Mouse (Mus musculus) liver, adult (tissue): ENCODE measurements around the gene Ptprm.

ENCODE experiments used
- GATA4 ChIP-seq: IDR thresholded peaks from 2 replicates; pipeline ENCODE4 v1.6.1; 2014; ENCODE audit warnings: mild to moderate bottlenecking, low read length; ENCODE audit not compliant: insufficient replicate concordance

The Ptprm gene

DNA sequence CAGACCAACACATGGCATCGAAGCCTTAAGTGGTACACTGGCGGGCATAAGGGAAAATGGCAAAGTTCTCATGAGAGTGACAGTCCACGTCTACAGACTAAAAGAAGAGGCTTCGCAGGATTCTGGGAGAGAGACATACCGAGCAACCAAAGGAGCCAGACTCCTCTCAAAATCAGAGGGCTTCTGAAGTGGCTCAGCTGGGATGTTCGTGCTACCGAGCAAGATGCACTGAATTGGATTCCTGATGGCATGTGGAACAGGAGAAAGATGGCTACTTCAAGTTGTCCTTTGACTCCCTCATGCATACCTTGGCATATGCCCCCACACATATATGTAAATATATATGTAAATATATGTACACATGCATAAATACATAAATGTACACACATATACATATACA lies 115.4 kb downstream of the Ptprm start:
- no peak for TF ChIP-seq GATA4

DNA sequence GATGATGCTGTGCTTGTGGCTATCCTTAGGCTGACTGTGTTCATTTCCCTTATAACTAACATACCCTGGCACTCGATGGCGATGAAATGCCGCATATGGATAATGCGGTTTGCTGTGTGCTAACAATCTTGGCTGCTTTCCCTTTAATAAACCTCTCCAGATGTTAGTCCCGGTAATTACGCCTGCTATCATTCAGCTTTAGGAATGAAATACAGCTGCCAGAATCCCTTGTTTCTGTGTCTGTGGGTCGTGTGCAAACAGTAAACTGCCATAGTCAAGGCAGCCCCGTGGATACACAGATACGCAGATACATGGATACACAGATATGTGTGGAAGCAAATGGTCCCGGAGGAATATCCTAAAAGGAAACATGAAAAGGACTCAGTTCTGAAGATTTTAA lies 116.8 kb downstream of the Ptprm start:
- TF ChIP-seq GATA4 = no peak

DNA sequence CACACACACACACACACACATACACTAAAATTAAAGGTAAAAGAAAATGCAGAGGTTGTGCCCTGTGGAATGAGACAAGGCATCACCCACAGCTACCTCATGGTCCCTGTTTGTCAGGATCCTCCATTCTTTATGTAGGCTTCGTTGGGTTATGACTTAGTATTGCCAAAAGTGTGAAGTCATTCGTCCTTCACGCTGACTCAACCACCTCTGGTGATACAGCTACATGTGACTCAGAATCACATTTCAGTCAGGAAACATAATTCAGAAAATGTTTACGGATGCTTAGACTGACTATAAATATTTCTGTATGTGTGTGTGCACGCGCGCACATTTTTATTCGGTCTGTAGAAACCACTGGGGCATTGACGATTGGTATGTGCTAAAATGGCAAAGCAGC lies 121.2 kb downstream of the Ptprm start:
- no peak for TF ChIP-seq GATA4

DNA sequence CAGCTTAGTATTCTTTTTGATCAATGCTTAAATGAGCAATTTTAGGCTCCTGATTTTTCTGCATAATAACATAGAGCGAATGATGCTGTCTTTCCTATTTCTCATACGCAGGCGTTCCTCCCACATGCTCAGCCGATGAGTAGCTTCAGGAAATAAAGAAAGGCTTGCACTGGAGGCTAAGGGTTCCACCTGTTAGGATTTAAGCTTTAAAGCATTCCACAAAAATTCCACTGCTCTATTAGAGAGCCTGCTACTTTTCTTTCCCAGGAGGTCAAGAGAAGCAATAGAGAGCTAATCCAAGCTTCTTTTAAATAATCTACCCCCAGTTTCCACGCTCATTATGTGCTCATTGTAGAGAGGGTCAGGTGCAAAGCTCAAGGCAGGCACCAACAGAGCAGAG lies 127.3 kb downstream of the Ptprm start:
- TF ChIP-seq GATA4 = no peak

DNA sequence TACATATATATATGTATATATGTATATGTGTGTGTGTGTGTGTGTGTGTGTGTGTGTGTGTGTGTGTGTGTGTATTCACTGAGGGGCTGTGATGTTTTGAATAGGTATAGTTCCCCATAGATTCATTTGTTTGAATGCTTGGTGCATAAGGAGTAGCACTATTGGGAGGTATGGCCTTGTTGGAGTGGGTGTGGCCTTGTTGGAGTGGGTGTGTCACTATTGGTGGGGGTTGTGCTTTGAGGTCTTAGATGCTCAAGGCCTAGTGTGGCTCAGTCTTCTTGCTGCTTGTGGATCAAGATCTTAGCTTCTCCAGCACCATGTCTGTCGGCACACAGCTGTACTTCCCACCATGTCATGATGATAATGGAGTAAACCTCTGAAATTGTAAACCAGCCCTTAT lies 138.9 kb downstream of the Ptprm start:
- no peak for TF ChIP-seq GATA4

DNA sequence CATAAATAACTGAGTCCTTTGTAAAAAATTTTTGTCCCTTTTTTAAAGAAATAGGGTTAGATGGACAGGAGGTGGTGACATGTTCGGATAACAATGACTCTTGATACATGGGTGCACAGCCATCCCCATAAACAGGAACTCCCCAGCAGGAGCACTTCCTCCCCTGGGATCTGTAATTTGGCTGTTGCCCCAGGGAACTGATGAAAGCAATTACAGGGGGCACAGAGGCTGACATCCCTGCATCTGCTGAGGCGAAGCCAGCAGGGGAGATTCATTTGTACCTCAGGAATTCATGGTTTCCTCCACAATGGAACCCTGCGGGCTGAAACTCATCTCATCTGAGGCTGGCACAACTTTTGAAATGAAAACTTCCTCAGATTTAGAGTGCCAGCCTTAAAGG lies 140.5 kb downstream of the Ptprm start:
- TF ChIP-seq GATA4 = no peak

DNA sequence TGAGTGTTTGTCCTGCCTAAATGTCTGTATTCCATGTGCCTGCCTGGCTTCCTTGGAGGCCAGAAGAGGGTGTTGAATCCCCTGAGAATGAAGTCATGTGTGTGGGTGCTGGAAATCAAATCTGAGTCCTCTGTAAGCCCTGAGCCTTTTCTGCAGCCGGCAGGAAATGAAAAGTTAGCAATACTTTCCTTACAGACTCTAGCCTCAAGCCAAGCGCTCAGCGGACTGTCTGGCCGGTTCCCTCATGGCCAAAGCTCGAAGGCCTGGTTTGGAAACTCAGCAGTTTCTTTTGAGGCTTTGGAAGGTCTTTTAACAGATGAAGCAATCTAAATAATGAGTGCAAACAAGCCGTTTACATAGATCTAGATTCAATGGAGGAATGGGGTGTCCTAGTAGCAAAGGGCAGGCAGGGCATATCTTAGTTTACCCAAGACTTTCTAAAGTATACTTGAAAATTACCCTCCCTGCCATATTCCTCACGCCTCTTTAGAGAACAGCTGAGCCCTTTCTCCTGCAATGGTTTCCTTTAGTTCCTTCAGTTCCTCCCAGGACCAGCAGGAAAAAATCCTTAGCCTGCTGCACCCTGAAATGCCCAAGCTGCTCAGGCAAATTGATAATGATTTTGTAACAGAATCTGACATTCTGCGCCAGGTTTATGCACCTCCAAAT lies 144.4 kb downstream of the Ptprm start:
- TF ChIP-seq GATA4 = no peak

DNA sequence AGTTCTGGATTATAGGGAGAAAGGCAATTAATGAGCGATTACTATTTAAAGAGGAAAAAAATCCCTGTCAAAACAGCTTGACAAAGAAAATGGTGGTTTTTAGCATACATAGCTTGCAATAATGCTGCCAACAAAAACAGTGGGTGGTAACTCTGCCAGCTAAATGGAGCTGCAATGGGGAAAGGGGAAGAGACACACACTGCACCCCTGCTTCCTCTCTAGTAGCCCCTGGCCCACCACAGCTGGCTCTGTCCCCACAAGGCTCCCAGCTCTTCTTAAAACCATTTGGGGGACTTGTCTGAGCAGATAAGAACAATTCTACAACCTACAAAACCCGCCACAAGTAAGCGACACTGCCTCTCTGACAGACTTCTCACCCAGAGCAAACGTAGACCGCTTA lies 145.7 kb downstream of the Ptprm start:
- no peak for TF ChIP-seq GATA4

DNA sequence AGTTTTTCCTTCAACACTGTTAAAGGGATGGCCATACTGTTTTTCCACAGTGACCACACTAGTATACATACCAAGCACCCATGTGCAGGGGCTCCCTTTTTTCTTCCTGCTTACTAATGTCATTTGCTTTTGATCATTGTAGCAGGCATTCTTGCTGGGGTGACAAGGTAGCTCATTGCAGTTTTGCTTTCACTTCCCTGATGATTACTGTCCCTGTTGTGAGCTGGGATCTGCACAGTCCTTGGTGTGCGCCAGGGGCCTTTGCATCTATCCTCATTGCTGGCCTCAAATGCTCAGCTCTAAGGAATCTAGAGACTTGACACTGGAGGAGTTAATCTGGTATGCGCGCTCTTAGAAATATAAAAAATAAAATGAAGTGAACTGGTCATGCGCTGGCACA lies 147.3 kb downstream of the Ptprm start:
- TF ChIP-seq GATA4 = no peak

DNA sequence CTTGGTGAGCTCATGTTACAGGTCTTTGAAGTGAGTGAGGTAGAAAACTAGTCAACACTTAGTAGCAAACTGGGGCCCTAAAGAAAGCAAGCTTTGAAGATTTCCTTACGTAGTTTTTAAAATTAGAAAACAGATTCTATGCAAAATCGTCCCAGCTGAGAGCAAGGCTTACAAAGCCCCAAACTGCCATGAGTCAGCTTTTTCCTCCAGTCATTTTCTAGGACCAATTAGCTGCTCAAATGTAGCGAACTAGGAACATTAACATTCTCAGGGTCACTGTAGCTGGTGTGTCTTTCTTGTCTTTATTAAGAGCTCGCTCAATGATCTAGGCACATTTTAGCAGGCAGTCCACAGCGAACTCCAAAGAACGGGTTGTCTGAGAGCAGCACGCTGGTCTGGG lies 153.1 kb downstream of the Ptprm start:
- TF ChIP-seq GATA4 = no peak

DNA sequence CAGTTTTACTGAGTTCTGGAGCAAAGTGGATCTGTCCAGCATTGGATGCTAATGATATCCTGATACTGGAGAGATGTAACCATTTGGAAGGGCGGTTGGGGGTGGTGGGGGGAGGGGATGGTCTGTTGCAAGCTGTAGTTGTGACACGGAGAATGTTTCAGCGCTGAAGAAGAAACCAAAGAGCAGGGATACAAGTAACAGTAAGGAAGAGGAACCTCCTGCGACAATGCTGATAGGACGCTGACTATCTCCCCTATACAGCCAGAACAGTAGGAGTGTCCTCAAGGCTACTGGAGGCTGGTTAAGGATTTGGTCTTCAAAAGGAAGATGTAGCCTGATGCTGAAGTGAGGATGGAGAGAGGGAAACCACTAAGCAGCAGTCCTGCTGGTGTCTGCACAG lies 160.5 kb downstream of the Ptprm start:
- no peak for TF ChIP-seq GATA4

DNA sequence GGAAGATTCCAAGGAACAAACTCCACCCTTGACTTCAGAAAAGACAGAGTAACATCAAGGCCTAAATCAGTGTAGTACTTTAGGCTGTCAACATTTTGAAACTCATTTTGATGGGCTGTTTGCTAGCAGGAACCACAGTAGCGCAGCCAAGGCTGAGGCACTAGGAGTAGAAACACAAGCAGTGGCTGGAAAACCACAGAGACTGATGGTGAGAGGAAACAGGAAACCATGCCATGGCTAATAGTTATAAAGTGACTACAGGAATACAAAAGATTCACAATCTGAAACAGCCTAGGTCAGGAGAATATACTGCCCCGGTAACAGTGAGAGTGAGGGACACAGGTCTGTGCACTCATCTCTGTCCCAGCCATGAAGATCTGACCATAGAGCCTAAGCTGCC lies 165.7 kb downstream of the Ptprm start:
- TF ChIP-seq GATA4 = no peak

DNA sequence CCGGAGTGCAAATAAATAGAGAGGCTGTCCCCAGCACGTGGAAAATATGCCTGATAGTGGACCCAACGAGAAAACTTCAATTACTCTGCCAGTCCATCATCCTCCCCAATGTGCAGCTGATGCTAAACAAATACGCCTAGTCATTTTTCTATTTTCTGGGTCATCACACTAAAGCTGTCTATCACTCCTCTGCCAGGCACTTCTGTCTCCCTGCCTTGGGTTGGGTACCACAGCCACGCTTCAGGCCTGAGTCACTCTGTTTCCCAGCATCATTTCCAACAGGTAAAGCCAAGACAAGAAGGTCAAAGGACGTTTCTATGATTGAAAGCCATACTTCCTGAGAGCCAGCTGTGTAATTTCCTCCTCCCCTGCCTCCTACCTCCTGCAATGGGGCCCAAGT lies 167.4 kb downstream of the Ptprm start:
- no peak for TF ChIP-seq GATA4

DNA sequence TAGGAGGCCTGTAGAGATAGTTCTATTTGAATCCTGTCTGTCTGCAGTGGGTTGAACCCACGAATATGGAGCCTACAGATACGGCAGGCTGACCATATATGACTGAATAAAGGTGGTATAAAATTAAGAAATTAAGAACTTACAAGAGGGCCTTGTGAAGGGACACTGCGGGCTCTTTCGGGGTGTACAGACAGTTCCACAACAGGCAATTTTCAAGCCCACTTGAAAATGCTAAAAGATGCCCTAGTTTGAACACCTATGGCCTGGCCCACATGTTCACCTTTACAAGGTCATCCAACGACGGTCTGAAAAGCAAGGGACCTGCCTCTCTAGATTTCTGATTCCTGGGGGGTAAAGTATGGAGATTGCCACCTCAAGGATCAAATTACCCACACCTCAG lies 168.3 kb downstream of the Ptprm start:
- no peak for TF ChIP-seq GATA4

DNA sequence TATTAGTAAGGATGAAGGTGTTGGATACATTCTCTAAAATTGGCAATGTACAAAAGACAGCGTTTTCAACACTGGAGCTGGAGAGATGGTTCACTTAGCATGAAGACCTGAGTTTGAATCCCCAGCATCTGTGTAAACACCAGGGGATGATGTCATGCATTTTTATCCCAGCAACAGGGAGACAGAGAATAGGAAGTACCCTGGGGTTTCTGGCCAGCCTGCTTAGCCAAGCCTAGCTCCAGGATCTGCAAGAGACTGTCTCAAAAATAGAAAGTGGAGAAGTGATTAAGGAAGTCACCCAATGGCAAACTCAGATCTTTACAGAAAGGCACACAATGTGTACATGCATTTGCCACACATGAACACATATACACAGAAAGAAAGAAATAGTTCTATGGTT lies 174.8 kb downstream of the Ptprm start:
- no peak for TF ChIP-seq GATA4

DNA sequence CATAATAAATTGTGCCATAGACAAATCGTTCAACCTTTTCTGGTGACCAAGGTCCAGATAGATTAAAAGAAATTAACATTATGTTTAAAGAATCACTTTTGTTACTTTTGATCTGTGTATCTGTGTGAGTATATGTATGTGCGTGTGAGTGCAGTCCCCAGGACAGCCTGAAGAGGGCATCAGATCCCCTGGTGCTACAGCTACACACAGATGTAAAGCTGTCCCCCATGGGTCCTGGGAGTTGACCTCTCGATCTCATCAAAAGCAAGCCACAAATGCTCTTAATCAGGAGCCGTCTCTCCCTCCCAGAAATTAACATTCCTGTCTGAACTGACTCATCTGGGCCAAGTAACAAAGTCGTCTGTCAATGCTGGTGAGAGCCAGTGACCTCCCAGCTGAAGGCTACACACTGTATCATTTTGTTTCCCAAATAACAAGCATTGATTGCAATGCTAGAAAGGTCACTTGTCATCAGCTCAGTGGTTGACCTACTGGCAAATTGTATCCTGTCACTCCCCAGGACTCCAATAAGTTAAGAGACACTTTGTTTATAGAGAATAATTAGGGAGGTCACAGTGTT lies 175.5 kb downstream of the Ptprm start:
- TF ChIP-seq GATA4 = no peak

DNA sequence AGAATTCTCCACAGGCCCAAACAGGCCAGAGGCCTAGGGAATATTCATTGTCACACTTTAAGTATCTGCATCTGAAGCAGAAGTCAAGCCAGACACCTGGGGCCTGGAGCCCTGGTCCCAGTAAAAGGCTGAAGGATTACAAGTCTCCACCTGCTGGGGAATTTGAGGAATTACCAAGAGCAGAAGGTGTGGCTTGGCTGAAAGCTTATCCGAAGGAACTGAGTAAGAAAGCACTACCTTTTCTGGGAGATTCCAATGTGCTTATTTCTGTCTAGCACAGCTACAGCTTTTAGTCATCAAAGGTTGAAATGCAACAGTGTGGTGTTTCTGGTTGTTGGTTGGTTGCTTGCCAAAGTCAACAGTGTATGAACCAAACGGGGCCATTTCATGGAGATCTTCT lies 178.4 kb downstream of the Ptprm start:
- no peak for TF ChIP-seq GATA4
